ENCODE assay signal across 7 mouse cellular contexts in genomic region chr6:52011559-52012408, GRCm38 (mm10). TPM values are rescaled to one million over a fixed set of nuclear protein-coding genes. Genes with fewer than 3 reads are reported as not detected.
DNase-seq lines count a peak whose midpoint lies in the region; ATAC-seq lines count a peak whose summit lies in the region.

No protein-coding gene starts in this region.

- peak overlapping the region; percentile 87; the same call in 1 of the 2 replicates for H3K27ac ChIP-seq in embryonic facial prominence, embryonic 10.5 days (replicated peaks)
- H3K27ac ChIP-seq in intestine, embryonic 14.5 days (ENCODE audit: low read depth) = no peak overlapping the region
- peak overlapping the region; percentile 89; the same call in 1 of the 2 replicates for H3K27ac ChIP-seq in midbrain, embryonic 10.5 days (replicated peaks)

- 9% methylated on average over 26 of the region's 26 CpGs for WGBS in embryonic facial prominence, embryonic 10.5 days
- 6% methylated on average over 26 of the region's 26 CpGs for WGBS in intestine, embryonic 14.5 days
- WGBS in midbrain, embryonic 10.5 days = 10% methylated on average over 26 of the region's 26 CpGs

- H3K4me2 ChIP-seq in intestine, embryonic 14.5 days (ENCODE audit: low read length) = peak overlapping the region; percentile 87

- peak; percentile 90 for ATAC-seq in intestine, embryonic 14.5 days (replicated peaks; ENCODE audit: low FRiP score, low TSS enrichment, low read depth)

- DNase-seq in thymus, postnatal 14 days = peak; percentile 73
- no peak for DNase-seq in thymus, postnatal 36 days
- no peak for DNase-seq in embryonic facial prominence, embryonic 10.5 days (ENCODE audit: low spot score)
- no peak for DNase-seq in intestine, embryonic 14.5 days (ENCODE audit: low spot score)
- no peak for DNase-seq in midbrain, embryonic 10.5 days (ENCODE audit: low spot score)
- no peak for DNase-seq in cerebellum, adult 11 months
- no peak for DNase-seq in left cerebral cortex, postnatal 36 days (ENCODE audit: low spot score in 2 of 2)

- H3K36me3 ChIP-seq in embryonic facial prominence, embryonic 10.5 days (replicated peaks) = no peaks in the 10 kb centered on the region
- H3K36me3 ChIP-seq in intestine, embryonic 14.5 days (ENCODE audit: control insufficient read depth, insufficient read depth, low read length) = no peaks in the 10 kb centered on the region
- no peaks in the 10 kb centered on the region for H3K36me3 ChIP-seq in midbrain, embryonic 10.5 days

- H3K27me3 ChIP-seq in embryonic facial prominence, embryonic 10.5 days (replicated peaks; ENCODE audit: low read depth, poor library complexity, severe bottlenecking) = peaks cover 65% of the 10 kb centered on the region
- H3K27me3 ChIP-seq in intestine, embryonic 14.5 days (replicated peaks; ENCODE audit: control insufficient read depth, insufficient read depth, low read length) = 0 out of 2 replicates have a peak, but pooled peaks cover 10% of the 10 kb centered on the region
- peaks cover 66% of the 10 kb centered on the region for H3K27me3 ChIP-seq in midbrain, embryonic 10.5 days (ENCODE audit: low read depth, poor library complexity, severe bottlenecking)

- H3K4me1 ChIP-seq in embryonic facial prominence, embryonic 10.5 days = peaks cover 12% of the 10 kb centered on the region
- H3K4me1 ChIP-seq in intestine, embryonic 14.5 days (replicated peaks; ENCODE audit: control insufficient read depth, insufficient read depth, low read length) = peaks cover 13% of the 10 kb centered on the region
- peaks cover 8% of the 10 kb centered on the region; the same call in 1 of the 2 replicates for H3K4me1 ChIP-seq in midbrain, embryonic 10.5 days

- H3K9ac ChIP-seq in intestine, embryonic 14.5 days (ENCODE audit: low read length) = peak overlapping the region; percentile 37

- H3K9me3 ChIP-seq in embryonic facial prominence, embryonic 10.5 days = no peaks in the 10 kb centered on the region
- H3K9me3 ChIP-seq in intestine, embryonic 14.5 days (ENCODE audit: control insufficient read depth, low read length) = no peaks in the 10 kb centered on the region
- H3K9me3 ChIP-seq in midbrain, embryonic 10.5 days (replicated peaks) = no peaks in the 10 kb centered on the region

- intact Hi-C loops in left cerebral cortex, postnatal 36 days (cut with DNase I) = no loop called here

- H3K4me3 ChIP-seq in embryonic facial prominence, embryonic 10.5 days = peak overlapping the region; percentile 75
- peak overlapping the region; percentile 72 for H3K4me3 ChIP-seq in intestine, embryonic 14.5 days (ENCODE audit: low read depth, low read length)
- peak overlapping the region; percentile 67 for H3K4me3 ChIP-seq in midbrain, embryonic 10.5 days

RNA-seq across cellular contexts. Expression of gene Skap2, which starts 0.6 kb away (rescaled TPM):
- polyA plus RNA-seq in embryonic facial prominence, embryonic 10.5 days (2016; fragmentation: Nextera tagmentation; extraction: Ambion mirVana) = 8.0 and 11.4 TPM in 2 replicates
- polyA plus RNA-seq in intestine, embryonic 14.5 days (2014; fragmentation: Nextera tagmentation; extraction: Ambion mirVana) = 36.9 and 43.9 TPM in 2 replicates
- polyA plus RNA-seq in midbrain, embryonic 10.5 days (2016; fragmentation: Nextera tagmentation; extraction: Ambion mirVana) = 8.6 and 10.2 TPM in 2 replicates
- 10 to 100 TPM in 1 of 2 experiments, 1 to 10 TPM in 1; 8.5 to 10.5 TPM for total RNA-seq in left cerebral cortex, postnatal 36 days (2021)
